Mouse (Mus musculus) intestine, embryonic 14.5 days (tissue): ENCODE measurements around the gene Triap1. TPM values are rescaled to one million over a fixed set of nuclear protein-coding genes. Genes with fewer than 3 reads are reported as not detected.
A peak's percentile ranks its signal among the peaks of the same experiment; 100 is the strongest.

Experiments used
- ATAC-seq: fragments of 200-750 bp; cut with Nextera tagmentation; replicated peaks from 2 replicates; pipeline ENCODE4 v1.8.0; 2017; ENCODE audit warnings: low read depth, moderate number of reproducible peaks, moderate TSS enrichment, moderate library complexity; ENCODE audit not compliant: low FRiP score, low TSS enrichment
- DNase-seq: peaks from one replicate; pipeline ENCODE4 v3.0.0-alpha.2; 2018; ENCODE audit warnings: low spot score
- H3K27ac ChIP-seq: fragments of 300-500 bp; sonication (generic); 2 replicates; pipeline ENCODE4 v1.5.1; 2014; ENCODE audit warnings: low read depth, mild to moderate bottlenecking, control low read depth
- H3K27me3 ChIP-seq: fragments of 300-500 bp; sonication (generic); replicated peaks from 2 replicates; pipeline ENCODE4 v1.6.1; 2014; ENCODE audit warnings: low read length, control low read depth; ENCODE audit not compliant: control insufficient read depth, insufficient read depth
- H3K36me3 ChIP-seq: fragments of 300-500 bp; sonication (generic); 2 replicates; pipeline ENCODE4 v1.6.1; 2014; ENCODE audit warnings: low read length, control low read depth; ENCODE audit not compliant: control insufficient read depth, insufficient read depth
- H3K4me1 ChIP-seq: fragments of 300-500 bp; sonication (generic); replicated peaks from 2 replicates; pipeline ENCODE4 v1.6.1; 2014; ENCODE audit warnings: low read length, control low read depth, mixed read lengths; ENCODE audit not compliant: control insufficient read depth, insufficient read depth
- H3K4me2 ChIP-seq: fragments of 300-500 bp; sonication (generic); 2 replicates; pipeline ENCODE4 v1.6.1; 2014; ENCODE audit warnings: low read length
- H3K4me3 ChIP-seq: fragments of 300-500 bp; sonication (generic); 2 replicates; pipeline ENCODE4 v1.5.1; 2014; ENCODE audit warnings: low read depth, low read length, control low read depth, mixed read lengths
- H3K9ac ChIP-seq: fragments of 300-500 bp; sonication (generic); 2 replicates; pipeline ENCODE4 v1.6.1; 2014; ENCODE audit warnings: mild to moderate bottlenecking, low read length
- H3K9me3 ChIP-seq: fragments of 300-500 bp; sonication (generic); 2 replicates; pipeline ENCODE4 v1.6.1; 2016; ENCODE audit warnings: low read length, control low read depth; ENCODE audit not compliant: control insufficient read depth
- WGBS: fragments of 180-500 bp; shearing (Covaris S2); extraction: QIAGEN DNeasy Blood & Tissue Kit; methylation state at CpG from one replicate; pipeline ENCODE4 v1.1.7; 2014; 5-methylcytosine and 5-hydroxymethylcytosine counted together
- polyA plus RNA-seq: library from polyadenylated mRNA; unstranded; fragments of >200 nt; fragmentation: Nextera tagmentation; extraction: Ambion mirVana; gene quantifications from 2 replicates; pipeline ENCODE4 v1.2.1, GENCODE M21; 2014

Triap1 gene
- polyA plus RNA-seq, 1 experiment from 2014 or later: 59.8 TPM

GRCm38 (mm10) chr5:115351348-115351747, 10.3 kb downstream of the Triap1 start:
- H3K9me3 ChIP-seq: no peaks in the 10 kb centered on the region
- H3K36me3 ChIP-seq: peaks cover 4% of the 10 kb centered on the region; the same call in 1 of the 2 replicates
- no peak overlapping the region for H3K27ac ChIP-seq
- H3K9ac ChIP-seq: no peak overlapping the region
- WGBS: 83% methylated on average over 5 of the region's 5 CpGs
- DNase-seq (no peak), ATAC-seq (no peak)
- H3K27me3 ChIP-seq: no peaks in the 10 kb centered on the region
- peaks cover 13% of the 10 kb centered on the region for H3K4me1 ChIP-seq
- no peak overlapping the region for H3K4me3 ChIP-seq
- no peak overlapping the region for H3K4me2 ChIP-seq

DNA sequence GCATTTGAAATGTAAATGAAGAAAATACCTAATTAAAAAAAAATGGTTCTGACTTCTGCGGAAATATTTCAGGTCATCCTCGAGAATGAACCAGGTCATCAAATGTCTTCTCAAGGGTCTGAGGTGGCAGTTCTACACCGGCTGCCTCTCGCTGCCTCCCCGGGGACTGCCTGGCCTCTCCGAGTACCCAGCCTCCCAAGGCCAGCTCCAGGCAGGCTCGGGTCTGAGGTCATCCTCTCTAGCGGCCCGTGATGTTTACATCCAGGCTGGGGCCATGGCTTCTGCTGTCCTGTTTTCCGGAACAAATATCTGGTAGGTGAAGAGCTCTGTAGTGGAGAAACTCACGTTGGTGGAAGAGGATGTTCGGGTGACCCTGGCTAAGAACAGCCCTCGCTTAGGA, 14.0 kb downstream of the Triap1 start:
- Histone ChIP-seq H3K9me3 (no peaks in the 10 kb centered on the region), H3K4me3 (no peak overlapping the region), H3K9ac (no peak overlapping the region), H3K27me3 (no peaks in the 10 kb centered on the region), H3K4me2 (no peak overlapping the region), H3K4me1 (no peaks in the 10 kb centered on the region), H3K36me3 (no peaks in the 10 kb centered on the region), H3K27ac (no peak overlapping the region)
- ATAC-seq: no peak
- 29% methylated on average over 13 of the region's 13 CpGs for WGBS
- DNase-seq: no peak

- 5% methylated on average over 12 of the region's 12 CpGs for WGBS
- H3K4me2 ChIP-seq: no peak overlapping the region
- H3K9ac ChIP-seq: no peak overlapping the region
- H3K4me3 ChIP-seq: no peak overlapping the region
- ATAC-seq (peak; percentile 54), DNase-seq (peak; percentile 97)
- no peaks in the 10 kb centered on the region for H3K36me3 ChIP-seq
- no peaks in the 10 kb centered on the region for H3K9me3 ChIP-seq
- no peak overlapping the region for H3K27ac ChIP-seq
- no peaks in the 10 kb centered on the region for H3K27me3 ChIP-seq
- no peaks in the 10 kb centered on the region; the same call in 1 of the 2 replicates for H3K4me1 ChIP-seq
These were observed 17.8 kb downstream of the Triap1 start for GRCm38 (mm10) chr5:115358872-115359271.

DNA sequence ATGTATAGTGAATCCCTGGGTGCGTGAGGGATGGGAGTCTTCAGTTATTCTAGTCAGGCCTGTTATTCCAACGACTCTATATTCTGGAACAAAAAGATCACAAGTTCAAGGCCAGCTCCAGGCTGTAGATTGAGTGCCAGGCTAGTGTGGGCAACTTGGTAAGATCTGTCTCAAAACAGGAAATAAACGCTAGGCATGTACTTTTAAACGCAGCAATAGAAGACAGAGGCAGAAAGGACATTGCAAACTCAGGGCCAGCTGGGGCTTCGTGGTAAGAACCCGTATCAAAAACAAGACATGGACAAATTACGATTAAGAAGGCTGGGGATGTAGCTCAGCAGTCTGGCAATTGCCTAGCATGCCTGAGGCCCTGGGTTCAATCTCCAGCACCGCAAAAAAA, 18.4 kb downstream of the Triap1 start:
- Histone ChIP-seq H3K36me3 (no peaks in the 10 kb centered on the region), H3K4me3 (no peak overlapping the region), H3K4me2 (no peak overlapping the region), H3K9me3 (no peaks in the 10 kb centered on the region), H3K27me3 (no peaks in the 10 kb centered on the region), H3K4me1 (no peaks in the 10 kb centered on the region; the same call in 1 of the 2 replicates), H3K27ac (no peak overlapping the region), H3K9ac (no peak overlapping the region)
- no peak for DNase-seq
- no peak for ATAC-seq
- WGBS: 83% methylated on average over 8 of the region's 8 CpGs

GRCm38 (mm10) chr5:115359851-115360372, 18.9 kb downstream of the Triap1 start:
- DNase-seq (no peak), ATAC-seq (peak; percentile 47)
- H3K9me3 ChIP-seq: no peaks in the 10 kb centered on the region
- 48% methylated on average over 5 of the region's 5 CpGs for WGBS
- H3K27me3 ChIP-seq: no peaks in the 10 kb centered on the region
- no peak overlapping the region for H3K9ac ChIP-seq
- H3K4me1 ChIP-seq: no peaks in the 10 kb centered on the region; the same call in 1 of the 2 replicates
- no peak overlapping the region for H3K27ac ChIP-seq
- H3K4me3 ChIP-seq: no peak overlapping the region
- no peak overlapping the region for H3K4me2 ChIP-seq
- no peaks in the 10 kb centered on the region for H3K36me3 ChIP-seq

GRCm38 (mm10) chr5:115362216-115362615, 21.2 kb downstream of the Triap1 start:
- H3K4me1 ChIP-seq: no peaks in the 10 kb centered on the region; the same call in 1 of the 2 replicates
- DNase-seq: no peak
- WGBS: 39% methylated on average over 7 of the region's 7 CpGs
- H3K4me3 ChIP-seq: no peak overlapping the region
- H3K9ac ChIP-seq: no peak overlapping the region
- no peak for ATAC-seq
- no peak overlapping the region for H3K4me2 ChIP-seq
- no peaks in the 10 kb centered on the region for H3K9me3 ChIP-seq
- no peaks in the 10 kb centered on the region for H3K36me3 ChIP-seq
- H3K27ac ChIP-seq: no peak overlapping the region
- H3K27me3 ChIP-seq: no peaks in the 10 kb centered on the region

- ATAC-seq: no peak
- H3K27me3 ChIP-seq: no peaks in the 10 kb centered on the region
These were observed 22.0 kb downstream of the Triap1 start for GRCm38 (mm10) chr5:115362819-115363714.

DNA sequence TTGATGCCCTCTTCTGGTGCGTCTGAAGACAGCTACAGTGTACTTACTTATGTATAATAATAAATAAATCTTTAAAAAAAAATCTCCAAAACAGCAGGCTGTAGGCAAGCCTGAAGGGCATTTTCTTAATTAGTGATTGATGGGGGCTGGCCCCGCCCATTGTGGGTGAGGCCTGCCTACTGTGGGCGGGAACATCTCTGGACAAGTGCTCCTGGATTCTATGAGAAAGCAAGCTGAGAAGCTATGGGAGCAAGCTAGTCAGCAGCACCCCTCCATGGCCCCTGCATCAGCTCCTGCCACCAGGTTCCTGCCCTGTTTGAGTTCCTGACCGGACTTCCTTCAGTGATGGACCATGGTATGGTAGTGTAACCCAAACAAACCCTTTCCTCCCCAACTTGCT, 23.8 kb downstream of the Triap1 start:
- Histone ChIP-seq H3K27ac (no peak overlapping the region), H3K4me1 (no peaks in the 10 kb centered on the region; the same call in 1 of the 2 replicates), H3K4me3 (no peak overlapping the region), H3K27me3 (no peaks in the 10 kb centered on the region), H3K36me3 (no peaks in the 10 kb centered on the region), H3K9me3 (no peaks in the 10 kb centered on the region), H3K4me2 (no peak overlapping the region), H3K9ac (no peak overlapping the region)
- no peak for ATAC-seq
- no peak for DNase-seq
- 76% methylated on average over 4 of the region's 4 CpGs for WGBS

More at GRCm38 (mm10) chr5:115362819-115363714, 22.0 kb downstream of the Triap1 start:
- Histone ChIP-seq H3K9me3 (no peaks in the 10 kb centered on the region), H3K36me3 (no peaks in the 10 kb centered on the region), H3K4me1 (no peaks in the 10 kb centered on the region; the same call in 1 of the 2 replicates), H3K27ac (no peak overlapping the region), H3K4me3 (no peak overlapping the region), H3K4me2 (no peak overlapping the region), H3K9ac (no peak overlapping the region)
- 25% methylated on average over 18 of the region's 19 CpGs for WGBS
- DNase-seq: no peak
